Mouse (Mus musculus) stomach, embryonic 16.5 days (tissue): Measurements from ENCODE around the gene Cyp2c29. TPM values are rescaled to one million over a fixed set of nuclear protein-coding genes. Genes with fewer than 3 reads are reported as not detected.
"Not testable (repeated sequence)": the region's sequence is repeated elsewhere in the genome, so short reads cannot be mapped to it uniquely, and the experiment has no call there.

Experiments
- ATAC-seq: fragments of 200-750 bp; cut with Nextera tagmentation; 2 replicates; pipeline ENCODE4 v1.8.0; 2017; ENCODE audit warnings: moderate number of reproducible peaks, moderate TSS enrichment; ENCODE audit not compliant: insufficient read depth, low FRiP score
- H3K27ac ChIP-seq: fragments of 300-500 bp; sonication (generic); 2 replicates; pipeline ENCODE4 v1.5.1; 2014; ENCODE audit warnings: low read length
- H3K27me3 ChIP-seq: fragments of 300-500 bp; sonication (generic); 2 replicates; pipeline ENCODE4 v1.6.1; 2014; ENCODE audit warnings: low read length, control low read depth, mixed read lengths; ENCODE audit not compliant: control insufficient read depth, insufficient read depth
- H3K36me3 ChIP-seq: fragments of 300-500 bp; sonication (generic); 2 replicates; pipeline ENCODE4 v1.6.1; 2014; ENCODE audit warnings: low read length; ENCODE audit not compliant: control insufficient read depth, insufficient read depth
- H3K4me1 ChIP-seq: fragments of 300-500 bp; sonication (generic); 2 replicates; pipeline ENCODE4 v1.6.1; 2014; ENCODE audit warnings: low read length, control low read depth, mixed read lengths; ENCODE audit not compliant: control insufficient read depth, insufficient read depth
- H3K4me2 ChIP-seq: fragments of 300-500 bp; sonication (generic); 2 replicates; pipeline ENCODE4 v1.6.1; 2014; ENCODE audit warnings: low read depth, low read length, mixed read lengths
- H3K4me3 ChIP-seq: fragments of 300-500 bp; sonication (generic); replicated peaks from 2 replicates; pipeline ENCODE4 v1.5.1; 2014; ENCODE audit warnings: mild to moderate bottlenecking, low read length
- H3K9ac ChIP-seq: fragments of 300-500 bp; sonication (generic); 2 replicates; pipeline ENCODE4 v1.6.1; 2014; ENCODE audit warnings: low read length
- H3K9me3 ChIP-seq: fragments of 300-500 bp; sonication (generic); replicated peaks from 2 replicates; pipeline ENCODE4 v1.6.1; 2016; ENCODE audit warnings: low read length, control low read depth; ENCODE audit not compliant: control insufficient read depth
- WGBS: fragments of 180-500 bp; shearing (Covaris S2); extraction: QIAGEN DNeasy Blood & Tissue Kit; methylation state at CpG from one replicate; pipeline ENCODE4 v1.1.7; 2014; 5-methylcytosine and 5-hydroxymethylcytosine counted together
- polyA plus RNA-seq: library from polyadenylated mRNA; unstranded; fragments of >200 nt; fragmentation: Nextera tagmentation; extraction: Ambion mirVana; gene quantifications from 2 replicates; pipeline ENCODE4 v1.2.1, GENCODE M21; 2015

Gene Cyp2c29
- not detected in 2 replicates for polyA plus RNA-seq

- H3K27me3 ChIP-seq, H3K4me1 ChIP-seq, H3K9ac ChIP-seq, H3K4me3 ChIP-seq, H3K27ac ChIP-seq, H3K9me3 ChIP-seq, ATAC-seq, H3K36me3 ChIP-seq, H3K4me2 ChIP-seq: not testable (repeated sequence)
- WGBS, result no CpG with 5 or more reads among the region's 1 CpGs
Observed at GRCm38 (mm10) chr19:39269105-39269504, at the start of gene Cyp2c29. Gene Cyp2c29, plus strand, starts transcription at chr19:39269405.

DNA sequence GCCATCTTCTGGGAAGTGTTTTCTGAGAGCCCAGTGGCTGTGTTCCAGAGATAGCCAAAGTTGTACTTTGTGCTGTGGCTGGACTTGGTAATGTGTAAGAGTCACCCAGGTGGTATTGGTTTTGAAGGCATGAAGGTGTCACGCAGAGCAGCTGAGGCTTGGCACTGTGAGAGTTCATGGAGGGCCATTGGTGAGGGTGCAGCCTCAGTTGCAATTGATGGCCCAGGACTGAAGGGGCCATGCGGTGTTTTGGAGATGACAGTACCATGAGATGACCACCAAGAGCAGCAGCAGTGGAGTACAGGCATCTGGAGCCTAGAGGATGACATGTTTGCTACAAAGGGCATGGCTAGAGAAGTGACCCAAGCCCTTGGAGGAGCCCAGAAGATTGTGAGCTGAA lies 2.2 kb upstream of the Cyp2c29 start:
- WGBS, result 71% methylated on average over 2 of the region's 2 CpGs
- ATAC-seq, H3K9me3 ChIP-seq, H3K27me3 ChIP-seq, H3K27ac ChIP-seq, H3K36me3 ChIP-seq, H3K4me3 ChIP-seq, H3K4me1 ChIP-seq, H3K4me2 ChIP-seq, H3K9ac ChIP-seq: not testable (repeated sequence)

DNA sequence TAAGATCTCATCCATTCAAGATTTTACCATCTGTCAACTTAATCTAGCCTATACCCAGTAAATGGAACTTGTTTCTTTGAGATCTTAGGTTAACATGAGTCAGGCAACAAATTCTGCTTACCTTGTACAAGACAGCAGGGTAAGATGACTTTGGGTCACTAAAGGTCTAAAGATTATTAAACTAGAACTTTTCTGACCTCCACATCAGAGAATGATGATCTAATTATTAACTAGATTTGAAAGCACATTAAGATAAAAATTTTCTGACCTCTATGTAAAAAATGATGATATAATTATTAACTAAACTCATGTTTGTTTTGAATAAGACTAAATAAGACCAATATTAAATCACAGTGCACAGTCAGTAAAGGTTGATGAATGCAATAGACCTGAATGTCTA lies 13.6 kb downstream of the Cyp2c29 start:
- Histone ChIP-seq H3K36me3 (no peaks in the 10 kb centered on the region), H3K27me3 (no peaks in the 10 kb centered on the region), H3K9ac (no peak overlapping the region), H3K4me3 (no peak overlapping the region), H3K27ac (no peak overlapping the region), H3K4me1 (no peaks in the 10 kb centered on the region), H3K9me3 (no peaks in the 10 kb centered on the region), H3K4me2 (no peak overlapping the region)
- ATAC-seq, result no peak

- no peaks in the 10 kb centered on the region for H3K4me1 ChIP-seq
- H3K27me3 ChIP-seq, result no peaks in the 10 kb centered on the region
- H3K9ac ChIP-seq, result no peak overlapping the region
- H3K27ac ChIP-seq, result no peak overlapping the region
- H3K36me3 ChIP-seq, result no peaks in the 10 kb centered on the region
- no peak for ATAC-seq
- H3K4me2 ChIP-seq, result no peak overlapping the region
- no peaks in the 10 kb centered on the region for H3K9me3 ChIP-seq
- H3K4me3 ChIP-seq, result no peak overlapping the region
Observed at GRCm38 (mm10) chr19:39285637-39286036, 16.4 kb downstream of the Cyp2c29 start.

DNA sequence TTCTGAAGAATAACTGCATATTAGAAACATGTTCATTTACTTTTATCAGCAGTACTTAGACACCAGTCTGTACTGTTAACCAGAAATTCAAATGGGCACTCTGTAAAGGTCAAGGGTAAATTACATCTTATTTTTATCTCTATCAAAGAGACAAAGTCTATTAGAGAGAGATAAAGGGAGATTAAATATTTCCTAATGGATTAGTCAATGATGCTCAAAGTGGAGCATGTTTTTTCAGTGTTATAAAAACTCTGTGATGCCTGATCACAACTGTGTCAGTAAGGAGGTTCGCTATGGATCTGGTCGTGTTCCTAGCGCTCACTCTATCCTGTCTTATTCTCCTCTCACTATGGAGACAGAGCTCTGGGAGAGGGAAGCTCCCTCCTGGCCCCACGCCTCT lies 17.6 kb downstream of the Cyp2c29 start:
- no peaks in the 10 kb centered on the region for H3K27me3 ChIP-seq
- H3K9ac ChIP-seq, result no peak overlapping the region
- H3K36me3 ChIP-seq, result no peaks in the 10 kb centered on the region
- H3K4me2 ChIP-seq, result no peak overlapping the region
- H3K27ac ChIP-seq, result no peak overlapping the region
- no peaks in the 10 kb centered on the region for H3K9me3 ChIP-seq
- no peak for ATAC-seq
- H3K4me1 ChIP-seq, result no peaks in the 10 kb centered on the region
- WGBS, result 75% methylated on average over 4 of the region's 4 CpGs
- H3K4me3 ChIP-seq, result no peak overlapping the region

- Histone ChIP-seq H3K27ac (no peak overlapping the region), H3K9ac (no peak overlapping the region), H3K36me3 (no peaks in the 10 kb centered on the region), H3K4me1 (no peaks in the 10 kb centered on the region), H3K27me3 (no peaks in the 10 kb centered on the region), H3K4me2 (no peak overlapping the region), H3K9me3 (no peaks in the 10 kb centered on the region), H3K4me3 (no peak overlapping the region)
- no peak for ATAC-seq
- WGBS, result 63% methylated on average over 3 of the region's 3 CpGs
Observed at GRCm38 (mm10) chr19:39288978-39289377, 19.8 kb downstream of the Cyp2c29 start.

Other genes with a start within 250 kb of the Cyp2c29 start
- gene Cyp2c65, start 208.4 kb upstream of the Cyp2c29 start, polyA plus RNA-seq, result 11.7 and 14.0 TPM in 2 replicates
- gene Cyp2c66, start 155.5 kb upstream of the Cyp2c29 start, polyA plus RNA-seq, result 0.56 and 0.60 TPM in 2 replicates
- gene Cyp2c38, start 193.7 kb downstream of the Cyp2c29 start, polyA plus RNA-seq, result not detected in 2 replicates
- not detected in 2 replicates for gene Cyp2c39, start 241.5 kb downstream of the Cyp2c29 start, polyA plus RNA-seq